Mouse (Mus musculus): ENCODE measurements at regions not wholly inside any gene's neighbourhood (a gene's known extent, or its start where the extent isn't known, plus 50 kb on each side); places are given as distances from the start of the nearest gene placed in this dataset.

DNA sequence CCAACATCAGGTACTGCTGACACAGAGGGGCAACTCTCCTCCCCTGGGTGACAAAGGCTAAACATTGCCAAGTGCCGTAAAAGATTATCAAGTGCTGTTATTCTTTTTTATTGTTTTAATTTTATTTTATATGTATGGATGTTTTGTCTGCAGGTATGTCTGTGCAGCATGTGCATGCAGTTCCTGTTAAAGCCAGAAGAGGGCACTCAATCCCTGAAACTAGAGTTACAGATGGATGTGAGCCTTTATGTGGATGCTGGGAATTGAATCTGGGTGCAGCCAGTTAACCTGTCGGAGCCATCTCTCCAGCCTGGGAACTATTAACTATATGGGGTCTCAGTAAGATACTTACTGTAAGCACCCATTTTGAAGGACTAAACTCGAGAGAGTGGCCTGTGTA lies 104.4 kb upstream of the Slc22a12 start:
- TF ChIP-seq CTCF (IDR thresholded peaks at IDR 0.05; ENCODE audit: borderline replicate concordance, control insufficient read depth, extremely low read depth, insufficient read depth, low read length, poor library complexity) (no peak), POLR2A (IDR thresholded peaks at IDR 0.05; ENCODE audit: control insufficient read depth, extremely low read depth, insufficient read depth, low read length, poor library complexity) (no peak)
